Mouse (Mus musculus): ENCODE measurements around the gene Ptprn2. TPM values are rescaled to one million over a fixed set of nuclear protein-coding genes. Genes with fewer than 3 reads are reported as not detected.
A peak's percentile ranks its signal among the peaks of the same experiment; 100 is the strongest.

Gene Ptprn2
- total RNA-seq, 2 experiments from 2014 or later, result 0.12 to 0.19 TPM

DNA sequence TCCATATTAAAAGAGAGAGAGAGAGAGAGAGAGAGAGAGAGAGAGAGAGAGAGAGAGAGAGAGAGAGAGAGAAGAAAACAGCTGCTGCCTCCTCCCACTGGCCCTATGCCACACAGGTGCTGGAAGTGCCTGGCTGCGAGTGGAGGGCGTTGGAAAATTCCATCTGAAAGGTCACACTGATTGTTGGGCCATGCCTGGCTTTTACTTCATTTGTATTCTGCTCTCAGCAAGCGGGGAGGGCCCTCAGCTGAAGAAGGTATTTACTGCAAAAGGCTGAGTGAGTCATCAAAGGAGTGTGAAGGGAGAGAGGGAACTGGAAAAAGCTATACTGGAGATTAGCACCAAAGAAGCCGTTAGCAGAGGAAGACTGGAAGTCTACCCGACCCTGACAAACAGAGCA lies 99.5 kb downstream of the Ptprn2 start:
- no peak for DNase-seq

DNA sequence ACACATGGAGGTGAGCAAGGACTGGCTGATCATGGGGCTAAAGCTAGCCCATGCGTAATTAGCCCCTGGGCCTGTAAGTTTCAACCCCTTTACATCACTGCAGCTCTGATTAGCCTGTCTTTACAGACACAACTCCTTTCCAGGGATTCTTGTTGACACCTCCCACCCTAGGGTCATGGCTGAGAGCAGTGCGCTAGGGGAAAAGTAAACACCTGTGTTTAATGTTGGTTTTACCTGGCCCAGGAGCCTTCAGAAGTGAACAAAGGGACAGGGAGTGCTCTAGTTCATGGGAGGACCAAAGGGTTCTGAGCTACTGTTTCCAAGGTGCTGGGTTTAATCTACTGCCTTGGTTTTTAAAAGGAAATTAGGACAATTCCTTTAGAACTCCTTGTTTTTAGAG lies 100.6 kb downstream of the Ptprn2 start:
- intact Hi-C loops (cut with DNase I), result no loop called here
- no peak for DNase-seq

More for the DNA sequence above, 99.5 kb downstream of the Ptprn2 start:
- intact Hi-C loops (cut with DNase I), result no loop called here

DNA sequence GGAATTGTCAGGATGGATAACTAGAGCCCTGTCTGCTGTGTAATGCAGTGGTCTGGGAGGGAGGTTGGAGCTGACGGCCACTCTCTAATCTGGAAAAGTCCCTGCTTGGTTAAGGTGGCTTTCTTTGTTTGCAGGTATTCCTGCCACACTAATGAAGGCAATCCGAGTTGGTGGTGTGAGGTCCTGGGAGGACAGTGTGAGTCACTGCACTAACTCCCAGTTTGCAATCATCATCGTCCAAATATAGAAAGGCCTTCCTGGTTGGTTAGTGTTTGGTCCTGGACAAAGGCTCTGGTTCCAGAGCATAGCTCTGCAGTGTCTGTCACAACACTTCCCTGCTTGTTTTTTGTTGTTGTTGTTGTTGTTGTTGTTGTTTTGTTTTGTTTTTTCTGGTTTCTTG lies 102.0 kb downstream of the Ptprn2 start:
- intact Hi-C loops (cut with DNase I), result no loop called here
- DNase-seq, result no peak

DNA sequence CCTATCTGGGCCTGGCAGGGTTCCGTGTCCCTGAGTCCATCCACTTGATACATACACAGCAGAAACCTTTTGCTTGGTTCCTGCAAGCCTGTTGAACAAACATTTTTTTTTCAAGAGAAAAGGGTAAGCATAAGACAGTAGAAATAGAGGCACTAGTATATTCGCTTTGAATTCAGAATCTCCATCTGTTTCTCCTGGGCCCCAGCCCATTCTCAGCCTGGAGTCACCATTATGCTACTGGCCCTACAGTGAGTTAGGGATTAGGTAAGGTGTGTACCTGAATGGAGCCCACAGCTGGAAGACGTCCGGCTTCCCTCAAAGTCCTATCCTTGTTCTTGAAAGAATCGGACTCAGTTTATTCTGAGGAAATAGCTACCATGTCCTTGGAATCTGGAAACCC lies 104.6 kb downstream of the Ptprn2 start:
- intact Hi-C loops (cut with DNase I), result no loop called here

DNA sequence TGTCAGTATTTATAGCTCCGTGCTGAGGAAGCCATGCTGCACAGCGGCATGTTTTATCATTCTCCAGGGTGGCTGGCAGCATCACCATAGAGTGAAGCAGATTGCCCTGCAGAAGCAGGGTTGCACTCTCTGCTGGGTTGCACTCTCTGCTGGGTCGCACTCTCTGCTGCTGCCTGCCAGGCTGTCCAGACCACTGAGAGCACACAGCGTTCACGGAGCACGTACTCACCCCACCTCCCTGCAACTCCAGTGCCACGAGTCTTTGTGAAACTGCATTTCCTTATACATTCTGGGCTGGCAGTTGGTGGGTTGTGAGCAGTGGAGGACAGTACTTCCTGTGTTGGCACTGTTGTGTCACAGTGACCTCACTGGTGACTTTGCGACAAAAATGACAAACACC lies 108.9 kb downstream of the Ptprn2 start:
- intact Hi-C loops (cut with DNase I), result no loop called here
- no peak for DNase-seq

More for the DNA sequence above, 104.6 kb downstream of the Ptprn2 start:
- DNase-seq, result no peak

DNA sequence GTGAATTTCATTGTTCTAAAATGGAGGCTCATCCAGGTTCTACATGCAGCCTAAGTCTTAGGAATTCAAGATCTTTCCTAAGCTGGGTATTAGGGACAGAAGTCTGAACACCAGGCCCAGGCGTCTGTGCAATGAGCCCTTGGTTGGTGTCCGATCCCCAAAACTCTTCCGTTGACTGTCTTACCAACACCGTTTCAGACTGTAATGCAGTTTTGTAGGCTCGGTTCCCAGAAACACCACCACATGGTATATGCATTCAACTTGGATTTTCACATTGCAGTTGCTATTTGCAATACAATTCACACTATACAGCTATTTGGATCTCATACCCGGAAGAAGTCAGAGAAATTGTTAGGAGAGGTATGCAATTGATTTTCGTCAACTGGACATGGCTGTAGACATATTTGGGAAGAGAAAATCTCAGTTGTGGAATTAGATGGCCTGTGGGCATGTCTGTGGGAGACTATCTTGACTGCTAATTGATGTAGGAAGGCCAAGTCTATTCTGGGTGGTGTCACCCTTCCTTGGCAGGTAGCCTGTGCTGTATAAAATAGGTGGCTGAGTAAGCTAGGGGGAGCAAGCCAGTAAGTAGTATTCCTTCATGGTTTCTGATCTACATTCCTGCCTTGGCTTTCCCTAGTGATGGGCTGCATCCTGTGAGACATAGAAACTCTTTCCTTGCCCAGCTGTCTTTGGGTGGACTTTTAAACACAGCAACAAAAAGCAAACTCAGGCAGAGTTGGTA lies 109.5 kb downstream of the Ptprn2 start:
- intact Hi-C loops (cut with DNase I), result no loop called here
- DNase-seq, result no peak

DNA sequence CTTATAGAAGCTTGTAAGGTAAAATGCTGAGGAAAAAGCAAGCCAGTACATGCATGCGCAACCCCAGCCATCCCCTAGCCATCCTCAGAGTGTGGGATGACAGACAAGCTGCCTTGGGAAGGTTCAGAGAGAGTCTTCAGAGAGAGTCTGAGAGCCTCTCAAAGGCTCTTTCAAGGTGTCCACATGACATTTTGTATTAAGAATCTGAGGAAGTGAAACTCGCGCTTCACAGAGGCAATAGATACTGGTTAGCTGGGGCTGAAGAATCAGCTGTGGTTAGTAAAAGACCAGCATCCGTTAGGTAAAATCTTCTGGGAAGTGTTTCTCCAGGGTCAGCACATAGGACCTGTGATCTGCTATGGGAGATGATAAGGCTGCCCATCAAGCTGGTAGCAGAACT lies 110.2 kb downstream of the Ptprn2 start:
- intact Hi-C loops (cut with DNase I), result no loop called here

DNA sequence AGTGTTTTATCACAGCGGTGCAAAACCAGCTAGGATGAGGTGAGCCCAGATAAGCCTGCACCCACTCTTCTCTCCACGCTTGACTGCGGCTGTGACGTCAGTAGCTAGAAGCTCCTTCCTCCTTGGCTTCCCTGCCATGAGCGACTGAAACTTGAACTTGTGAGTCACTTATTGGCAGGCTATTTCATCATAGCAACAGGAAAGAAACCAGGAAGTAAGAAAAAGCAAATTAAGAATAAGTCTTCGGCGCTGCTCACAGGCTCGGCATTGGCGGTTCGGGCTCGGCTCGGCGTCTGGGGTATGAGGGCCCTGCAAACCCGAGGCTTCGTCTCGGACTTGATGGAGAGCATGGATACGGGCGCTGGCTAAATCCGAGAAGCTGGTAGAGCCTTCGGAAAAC lies 111.5 kb downstream of the Ptprn2 start:
- DNase-seq, result no peak
- intact Hi-C loops (cut with DNase I), result no loop called here

More for the DNA sequence above, 110.2 kb downstream of the Ptprn2 start:
- no peak for DNase-seq

DNA sequence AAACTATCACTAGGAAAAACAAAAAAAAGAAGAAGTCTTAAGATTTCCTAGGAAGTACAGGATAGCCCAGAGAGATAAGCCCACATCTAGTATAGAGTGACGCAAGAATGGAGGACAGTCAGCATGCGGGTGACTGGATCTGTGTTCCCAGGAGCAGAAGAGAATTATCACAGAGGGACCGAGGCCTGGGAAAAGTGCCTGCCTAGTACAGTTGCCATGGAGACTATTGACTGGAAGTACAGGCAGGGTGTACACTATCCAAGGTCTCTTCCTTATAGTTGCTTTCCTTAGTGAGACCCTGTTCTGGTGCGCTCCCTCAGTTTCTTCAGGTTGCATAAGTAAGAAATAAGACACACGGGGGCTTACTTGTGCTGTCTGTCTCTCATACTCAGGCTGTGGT lies 112.2 kb downstream of the Ptprn2 start:
- intact Hi-C loops (cut with DNase I), result no loop called here
- DNase-seq, result no peak

DNA sequence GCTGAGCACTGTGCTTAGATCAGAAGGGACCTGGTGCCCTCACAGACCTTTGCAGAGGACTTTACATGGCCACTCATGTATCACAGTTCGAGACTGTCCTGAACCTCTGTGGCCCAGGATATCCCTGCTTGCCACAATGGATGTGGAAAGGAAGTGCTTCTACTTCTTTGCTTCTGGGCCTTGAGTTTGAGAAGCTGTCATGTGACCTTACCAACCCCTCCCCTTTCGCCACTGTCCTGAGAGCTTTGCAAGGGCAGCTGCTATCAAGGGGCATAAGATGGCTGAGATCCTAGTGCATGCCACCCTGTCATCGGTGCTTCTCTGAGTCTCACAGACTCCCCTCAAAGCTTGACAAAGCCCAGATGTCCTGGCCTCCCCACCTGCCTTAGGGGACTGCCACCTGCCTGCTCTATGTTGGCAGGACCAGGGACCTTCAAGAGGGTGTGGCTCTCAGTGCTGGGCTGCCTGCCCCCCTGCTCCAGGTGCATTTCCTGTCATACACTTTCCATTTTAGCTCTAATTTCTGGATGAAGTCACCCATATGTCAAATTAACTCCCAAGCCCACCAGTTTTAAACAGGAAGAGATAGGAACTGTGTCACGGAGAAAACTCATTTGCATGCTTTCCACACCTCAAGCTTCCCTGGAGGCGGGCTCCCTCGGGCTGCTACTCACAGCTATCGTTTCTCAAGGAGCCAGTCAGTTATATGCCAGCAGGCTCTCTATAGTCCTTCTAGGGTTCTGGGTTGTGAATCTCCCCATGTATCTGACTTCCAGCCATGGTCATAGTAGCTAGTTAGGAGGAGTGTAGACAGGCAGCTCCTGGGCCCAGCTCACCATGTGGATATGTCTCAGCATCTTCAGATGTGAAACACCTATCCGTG lies 112.8 kb downstream of the Ptprn2 start:
- intact Hi-C loops (cut with DNase I), result no loop called here
- DNase-seq, result no peak

DNA sequence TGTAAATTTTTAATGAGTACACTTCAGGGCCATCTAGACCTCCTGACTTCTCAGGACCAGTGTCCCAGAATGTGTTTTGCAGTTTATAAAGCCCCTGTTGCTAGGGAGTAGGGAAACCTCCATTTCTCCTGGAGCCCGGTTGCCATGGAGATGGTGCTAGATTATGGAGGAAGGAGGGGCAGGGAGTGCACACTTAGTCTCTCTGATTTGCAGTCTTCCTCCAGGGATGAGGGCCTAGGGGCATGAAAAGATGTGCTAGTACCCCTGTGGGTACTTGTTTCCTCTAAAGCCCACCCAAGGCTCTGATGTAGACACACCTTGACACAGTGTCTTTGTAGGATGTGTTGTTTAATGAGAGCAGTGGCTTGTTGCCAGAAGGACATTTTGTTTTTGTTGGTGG lies 114.0 kb downstream of the Ptprn2 start:
- no peak for DNase-seq
- intact Hi-C loops (cut with DNase I), result no loop called here

DNA sequence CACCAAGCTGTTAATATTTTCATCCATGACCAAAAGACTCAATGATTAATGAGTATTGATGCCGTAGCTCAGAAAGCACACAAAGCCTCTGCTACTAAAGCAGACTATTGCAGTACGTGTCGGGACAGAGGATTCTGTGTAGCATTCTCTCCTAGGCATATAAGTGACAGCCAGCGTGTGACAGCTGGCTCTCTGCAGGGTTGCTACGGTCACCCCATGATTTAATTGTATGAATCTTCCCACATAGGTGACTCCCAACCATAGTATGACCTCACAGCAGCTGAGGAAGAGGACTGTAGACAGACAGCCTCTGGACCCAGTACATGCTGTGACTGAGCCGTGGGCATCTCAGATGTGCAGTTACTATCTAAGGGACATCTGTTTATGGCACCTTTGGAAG lies 114.5 kb downstream of the Ptprn2 start:
- intact Hi-C loops (cut with DNase I), result no loop called here
- no peak for DNase-seq

DNA sequence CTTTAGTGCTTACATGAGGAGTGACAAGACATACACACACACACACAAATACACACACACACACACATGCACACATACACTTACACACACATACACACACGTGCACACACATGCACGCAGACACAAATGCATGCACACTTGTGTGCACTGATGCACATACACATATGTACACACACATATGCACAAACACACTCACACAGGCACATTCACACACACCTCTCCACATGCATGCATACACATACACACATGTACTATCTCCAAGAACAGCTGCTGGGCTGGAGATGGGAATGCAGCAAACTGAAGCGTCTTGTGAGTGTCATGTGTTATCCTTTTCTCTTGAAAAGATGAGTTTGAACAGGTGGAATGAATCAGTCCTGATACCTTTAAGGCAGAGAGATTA lies 115.9 kb downstream of the Ptprn2 start:
- intact Hi-C loops (cut with DNase I), result no loop called here
- no peak for DNase-seq

DNA sequence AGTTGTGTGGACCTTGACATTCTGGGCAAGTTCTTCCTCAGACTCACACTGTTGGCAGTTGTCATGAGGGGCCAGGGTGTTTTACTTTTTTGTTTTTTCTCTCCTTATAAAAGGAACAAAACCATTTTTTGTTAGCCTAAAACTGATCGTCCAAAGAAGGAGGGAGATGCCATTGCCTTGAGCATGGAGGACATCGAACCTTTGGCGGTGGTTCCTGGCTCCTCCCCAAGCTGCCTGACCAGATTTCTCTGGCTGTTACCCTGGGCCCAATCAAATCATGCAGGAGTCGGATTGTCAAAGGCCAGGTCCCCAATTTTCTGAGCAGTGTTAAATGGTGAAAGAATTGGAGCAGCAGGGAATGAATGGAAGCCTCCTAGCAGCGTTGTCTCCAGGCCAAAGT lies 116.4 kb downstream of the Ptprn2 start:
- intact Hi-C loops (cut with DNase I), result no loop called here
- DNase-seq, result no peak

DNA sequence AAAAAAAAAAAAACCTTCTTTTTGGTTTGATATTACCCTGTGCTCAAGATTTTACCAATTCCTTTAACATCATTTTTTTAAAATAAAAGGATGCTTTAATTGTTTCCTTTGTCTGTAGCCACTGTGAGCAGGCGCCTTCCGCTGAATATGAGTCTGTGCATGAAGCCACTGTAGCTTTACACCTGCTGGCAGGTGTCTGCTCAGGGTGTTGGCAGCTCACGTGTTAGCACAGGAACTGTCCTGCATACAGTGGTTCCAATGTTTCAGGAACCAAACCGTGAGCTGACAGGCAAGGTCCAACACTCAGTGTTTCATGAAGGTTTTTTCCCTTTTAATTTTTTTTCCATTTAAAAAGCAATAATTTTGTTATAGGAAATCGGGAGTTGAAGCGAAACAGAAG lies 123.1 kb downstream of the Ptprn2 start:
- no peak for DNase-seq
- intact Hi-C loops (cut with DNase I), result no loop called here

DNA sequence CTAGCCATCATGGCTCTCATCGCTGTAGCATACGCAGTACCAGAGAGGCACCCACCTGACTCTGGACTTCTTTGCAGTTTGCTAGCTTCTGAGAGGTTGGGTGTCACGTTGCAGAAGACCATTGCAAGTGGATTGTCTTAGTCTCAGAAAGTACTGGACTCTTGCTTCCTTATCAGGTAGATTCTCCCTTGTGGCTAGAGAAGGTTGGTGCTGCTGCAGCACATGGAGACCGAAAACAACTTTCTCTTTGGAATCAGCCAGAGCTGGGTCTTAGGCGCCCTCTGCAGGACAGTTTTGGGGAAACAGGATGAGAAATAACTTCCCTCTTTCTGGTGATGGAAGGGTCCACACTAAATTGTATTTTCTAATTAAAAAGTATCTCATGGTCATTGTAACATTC lies 134.3 kb downstream of the Ptprn2 start:
- intact Hi-C loops (cut with DNase I), result loop anchor here (5.0 to 10.0 kb wide), 6 partner anchors 68 to 735 kb away; no protein-coding TSS in a partner anchor
- DNase-seq, result peak; percentile 69 to 83

DNA sequence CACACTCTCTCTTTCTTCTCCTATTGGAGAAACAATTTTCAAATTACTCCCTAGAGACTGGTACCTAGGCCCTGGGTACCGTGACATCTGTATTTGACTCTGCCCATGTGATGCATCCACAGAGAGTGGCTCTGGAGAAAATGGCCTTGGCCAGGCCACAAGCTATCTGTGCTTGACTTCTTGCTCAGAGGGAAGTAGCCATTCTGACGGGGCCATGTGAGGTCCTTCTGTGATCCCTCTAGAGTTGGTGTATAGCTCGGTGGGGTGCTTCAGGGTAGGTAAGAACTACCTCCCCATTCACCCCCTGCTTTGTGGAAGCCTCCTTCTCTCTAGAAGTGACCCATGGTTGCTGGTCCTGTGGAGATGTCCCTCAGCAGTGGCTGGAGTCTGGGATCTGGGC lies 134.8 kb downstream of the Ptprn2 start:
- intact Hi-C loops (cut with DNase I), result loop anchor here (5.0 to 10.0 kb wide), 6 partner anchors 68 to 735 kb away; no protein-coding TSS in a partner anchor
- no peak for DNase-seq

DNA sequence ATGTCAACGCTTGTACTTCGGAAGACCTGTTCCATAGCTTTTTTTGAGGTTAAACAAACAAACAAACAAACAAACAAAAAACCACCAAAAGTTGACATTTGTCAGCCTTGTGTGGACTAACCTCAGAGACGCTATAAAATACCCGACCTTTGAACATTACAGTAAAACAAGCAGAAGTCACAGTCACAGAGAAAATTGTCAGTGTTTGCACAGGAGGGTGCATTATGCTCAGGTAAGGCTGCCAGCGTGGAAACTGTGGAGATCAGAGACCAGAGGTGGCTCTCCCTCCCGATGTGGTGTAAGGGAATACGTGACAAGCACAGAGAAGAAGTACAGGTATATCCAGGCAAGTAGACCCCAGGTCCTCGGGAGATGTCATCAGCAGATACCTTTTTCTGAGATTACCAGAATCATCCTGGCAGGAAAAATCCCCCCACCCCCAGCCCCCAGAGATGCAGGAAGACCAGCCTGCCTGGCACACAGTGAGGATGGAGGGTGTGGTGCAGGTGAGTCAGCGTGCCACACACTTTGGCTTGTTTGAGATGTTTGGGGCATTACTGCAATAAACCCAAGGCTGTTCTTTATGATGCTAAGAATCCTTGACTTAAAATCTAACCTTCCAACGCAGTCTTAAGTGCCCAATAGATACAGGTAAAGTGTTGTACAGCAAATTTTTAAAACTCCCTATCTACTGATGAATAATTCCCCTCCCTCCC lies 136.0 kb downstream of the Ptprn2 start:
- intact Hi-C loops (cut with DNase I), result loop anchor here (5.0 to 10.0 kb wide), 6 partner anchors 69 to 733 kb away; no protein-coding TSS in a partner anchor
- DNase-seq, result no peak

DNA sequence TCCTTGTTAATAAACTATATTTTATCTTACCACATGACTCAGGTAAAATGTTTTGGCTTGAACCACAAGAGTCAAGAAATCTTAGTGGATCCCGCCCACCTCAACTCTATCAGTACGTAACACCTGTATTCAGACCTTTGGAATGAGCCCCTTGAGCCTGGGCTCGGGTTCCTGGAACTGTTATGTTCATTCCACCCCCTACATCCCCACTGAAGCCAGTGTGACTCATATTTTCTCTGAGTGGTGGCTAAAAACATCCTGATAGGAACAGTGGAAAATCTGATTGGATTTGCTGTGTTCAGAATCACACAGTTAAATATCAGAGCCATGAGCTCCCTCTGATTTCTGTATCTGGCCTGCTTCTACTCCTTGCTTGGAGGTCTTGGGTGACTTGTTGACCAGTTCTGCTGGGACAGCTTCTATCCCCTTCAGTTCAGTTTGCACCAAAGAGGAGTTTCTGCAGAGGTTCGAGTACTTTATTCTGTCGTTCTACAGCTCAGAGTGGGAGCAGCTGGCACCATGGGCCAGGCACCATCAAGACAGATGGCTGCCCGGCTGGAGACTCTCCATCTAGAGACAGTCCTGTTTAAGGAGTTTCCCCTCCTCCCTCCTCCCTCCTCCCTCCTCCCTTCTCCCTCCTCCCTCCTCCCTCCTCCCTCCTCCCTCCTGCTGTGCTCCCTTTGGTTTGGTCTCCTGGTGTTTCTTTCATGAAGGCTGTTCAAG lies 137.3 kb downstream of the Ptprn2 start:
- DNase-seq, result no peak
- intact Hi-C loops (cut with DNase I), result loop anchor here (5.0 to 10.0 kb wide), 6 partner anchors 71 to 732 kb away; no protein-coding TSS in a partner anchor

Data from heart, postnatal 14 days (tissue).